Mouse (Mus musculus): ENCODE data around the gene Fam184b. TPM values are rescaled to one million over a fixed set of nuclear protein-coding genes. Genes with fewer than 3 reads are reported as not detected.

Gene Fam184b
- polyA plus RNA-seq (2014; fragmentation: Nextera tagmentation; extraction: Ambion mirVana) = 6.7 and 9.7 TPM in 2 replicates

DNA sequence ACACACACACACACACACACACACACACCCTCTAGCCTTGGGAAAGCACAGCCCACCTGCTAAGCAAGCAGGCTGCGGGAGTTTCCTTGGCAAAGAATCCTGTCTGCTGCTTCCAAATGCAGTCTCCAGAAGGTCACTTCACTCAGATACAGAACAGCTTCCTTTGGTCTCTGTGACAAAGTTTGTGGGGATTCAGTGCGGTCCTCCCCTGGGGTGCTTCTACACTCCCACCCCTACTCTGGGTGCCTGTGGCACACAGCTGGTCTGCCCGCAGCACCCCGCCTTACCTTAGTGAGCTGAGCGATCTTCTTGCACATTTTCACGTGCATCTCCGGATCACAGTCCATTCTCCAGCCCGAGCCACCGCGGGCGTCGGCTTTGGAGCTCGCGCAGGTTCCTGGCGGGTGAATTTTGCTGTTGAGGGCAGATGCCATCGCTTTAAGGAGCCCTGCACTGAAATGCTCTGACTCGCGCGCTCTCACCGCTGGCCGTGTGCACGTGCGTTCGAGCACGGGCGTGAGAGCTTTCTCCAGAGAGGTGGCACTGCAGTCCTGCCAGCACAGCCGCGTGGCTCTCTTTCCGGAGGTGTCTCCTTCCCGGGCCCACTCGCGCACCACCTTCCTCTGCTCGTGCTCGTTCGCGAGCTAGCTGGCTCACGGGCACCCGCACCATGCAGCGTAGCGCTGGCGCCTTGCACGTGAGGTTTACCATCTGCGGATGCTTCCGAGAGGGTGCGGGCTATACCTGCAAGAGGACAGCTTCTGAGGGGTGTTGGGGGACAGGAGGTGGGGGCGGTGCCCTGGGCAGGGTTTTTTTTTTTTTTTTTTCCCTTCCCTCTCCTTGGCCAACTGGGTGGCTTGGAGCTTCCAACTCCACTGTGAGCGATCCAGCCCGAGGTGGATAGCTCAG is at the start of gene Fam184b:
Fam184b (minus strand) TSS at position 809 of the 909 bp plus-strand sequence.
- Histone ChIP-seq H3K9ac (peak within 1 kb of the TSS; percentile 74), H3K4me2 (replicated peaks) (peak within 1 kb of the TSS; percentile 87), H3K4me1 (replicated peaks; ENCODE audit: control insufficient read depth, insufficient read depth, low read length) (peaks cover 7% of the 10 kb centered on the region), H3K27ac (peak within 1 kb of the TSS; percentile 67), H3K4me3 (replicated peaks; ENCODE audit: low read length) (peak within 1 kb of the TSS; percentile 54), H3K9me3 (ENCODE audit: control insufficient read depth, low read length) (no peaks in the 10 kb centered on the region), H3K36me3 (replicated peaks; ENCODE audit: control insufficient read depth, insufficient read depth) (no peaks in the 10 kb centered on the region), H3K27me3 (ENCODE audit: control insufficient read depth, insufficient read depth, low read length) (0 out of 2 replicates have a peak, but pooled peaks cover 2% of the 10 kb centered on the region)
- DNase-seq (ENCODE audit: low spot score) (peak; percentile 80), ATAC-seq (ENCODE audit: low FRiP score) (peak; percentile 97)
- WGBS = 1% methylated on average over 48 of the region's 48 CpGs

- Histone ChIP-seq H3K4me2 (replicated peaks) (no peak overlapping the region), H3K27me3 (ENCODE audit: control insufficient read depth, insufficient read depth, low read length) (no peaks in the 10 kb centered on the region), H3K36me3 (replicated peaks; ENCODE audit: control insufficient read depth, insufficient read depth) (no peaks in the 10 kb centered on the region), H3K9me3 (ENCODE audit: control insufficient read depth, low read length) (no peaks in the 10 kb centered on the region), H3K9ac (no peak overlapping the region), H3K27ac (no peak overlapping the region), H3K4me1 (replicated peaks; ENCODE audit: control insufficient read depth, insufficient read depth, low read length) (no peaks in the 10 kb centered on the region), H3K4me3 (replicated peaks; ENCODE audit: low read length) (no peak overlapping the region)
- ATAC-seq (ENCODE audit: low FRiP score) (no peak), DNase-seq (ENCODE audit: low spot score) (no peak)
- 89% methylated on average over 4 of the region's 4 CpGs for WGBS
These were observed 49.7 kb upstream of the Fam184b start for GRCm38 (mm10) chr5:45689152-45689551.

DNA sequence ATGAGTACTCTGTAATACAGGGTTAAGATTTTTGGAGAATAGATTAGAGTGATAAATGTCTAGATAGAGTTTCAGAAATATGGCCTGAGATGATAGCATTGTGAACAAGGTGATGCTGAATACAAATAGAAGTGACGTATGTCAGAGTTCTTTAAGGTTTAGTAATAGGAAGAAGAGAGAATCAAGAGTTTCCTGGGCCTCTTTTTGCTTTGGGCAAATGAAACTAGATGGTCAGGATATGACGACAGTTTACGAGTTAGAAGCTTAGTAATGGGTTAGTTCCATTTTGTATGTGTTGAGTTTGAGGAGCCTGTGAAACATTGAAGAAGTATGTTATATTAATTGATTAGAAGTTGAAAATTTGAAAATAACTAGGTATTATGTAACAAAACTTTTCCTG is 46.8 kb upstream of the Fam184b start:
- H3K4me2 ChIP-seq (replicated peaks) = no peak overlapping the region
- H3K27ac ChIP-seq = no peak overlapping the region
- H3K4me1 ChIP-seq (replicated peaks; ENCODE audit: control insufficient read depth, insufficient read depth, low read length) = no peaks in the 10 kb centered on the region
- 99% methylated on average over 3 of the region's 3 CpGs for WGBS
- DNase-seq (ENCODE audit: low spot score) = no peak
- ATAC-seq (ENCODE audit: low FRiP score) = no peak
- H3K36me3 ChIP-seq (replicated peaks; ENCODE audit: control insufficient read depth, insufficient read depth) = no peaks in the 10 kb centered on the region
- no peak overlapping the region for H3K4me3 ChIP-seq (replicated peaks; ENCODE audit: low read length)
- no peak overlapping the region for H3K9ac ChIP-seq
- H3K9me3 ChIP-seq (ENCODE audit: control insufficient read depth, low read length) = no peaks in the 10 kb centered on the region
- no peaks in the 10 kb centered on the region for H3K27me3 ChIP-seq (ENCODE audit: control insufficient read depth, insufficient read depth, low read length)

- ATAC-seq (ENCODE audit: low FRiP score) (no peak), DNase-seq (ENCODE audit: low spot score) (no peak)
- no peaks in the 10 kb centered on the region for H3K9me3 ChIP-seq (ENCODE audit: control insufficient read depth, low read length)
- H3K4me2 ChIP-seq (replicated peaks) = no peak overlapping the region
- H3K27me3 ChIP-seq (ENCODE audit: control insufficient read depth, insufficient read depth, low read length) = no peaks in the 10 kb centered on the region
- 92% methylated on average over 2 of the region's 2 CpGs for WGBS
- H3K9ac ChIP-seq = no peak overlapping the region
- H3K36me3 ChIP-seq (replicated peaks; ENCODE audit: control insufficient read depth, insufficient read depth) = no peaks in the 10 kb centered on the region
- H3K4me1 ChIP-seq (replicated peaks; ENCODE audit: control insufficient read depth, insufficient read depth, low read length) = no peaks in the 10 kb centered on the region
- no peak overlapping the region for H3K27ac ChIP-seq
- no peak overlapping the region for H3K4me3 ChIP-seq (replicated peaks; ENCODE audit: low read length)
These were observed 45.8 kb upstream of the Fam184b start for GRCm38 (mm10) chr5:45685243-45685642.

DNA sequence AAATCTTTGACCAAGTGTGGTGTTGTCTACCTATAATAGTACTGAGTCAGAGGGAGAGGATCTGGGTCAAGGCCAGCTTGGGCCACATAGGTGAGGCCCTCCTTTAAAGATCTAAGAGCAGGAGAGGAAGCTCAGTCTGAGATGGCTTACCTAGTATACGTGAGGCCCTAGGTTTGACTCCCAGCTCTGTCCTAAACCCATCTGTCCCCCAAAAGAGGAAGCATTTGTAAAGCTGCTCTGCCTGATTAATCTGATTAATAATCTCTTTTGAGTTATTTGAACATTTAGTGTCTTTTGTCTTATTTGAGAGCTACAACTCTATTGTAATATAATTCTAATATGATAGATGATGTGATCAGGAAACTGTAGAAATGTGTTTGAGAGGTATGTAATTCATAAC is 44.0 kb upstream of the Fam184b start:
- 89% methylated on average over 1 of the region's 1 CpGs for WGBS
- Histone ChIP-seq H3K9ac (no peak overlapping the region), H3K4me1 (replicated peaks; ENCODE audit: control insufficient read depth, insufficient read depth, low read length) (no peaks in the 10 kb centered on the region), H3K4me2 (replicated peaks) (no peak overlapping the region), H3K27ac (no peak overlapping the region), H3K36me3 (replicated peaks; ENCODE audit: control insufficient read depth, insufficient read depth) (no peaks in the 10 kb centered on the region), H3K9me3 (ENCODE audit: control insufficient read depth, low read length) (no peaks in the 10 kb centered on the region), H3K27me3 (ENCODE audit: control insufficient read depth, insufficient read depth, low read length) (no peaks in the 10 kb centered on the region), H3K4me3 (replicated peaks; ENCODE audit: low read length) (no peak overlapping the region)
- DNase-seq (ENCODE audit: low spot score) = no peak
- no peak for ATAC-seq (ENCODE audit: low FRiP score)

GRCm38 (mm10) chr5:45679955-45680354 is 40.5 kb upstream of the Fam184b start:
- no peaks in the 10 kb centered on the region for H3K36me3 ChIP-seq (replicated peaks; ENCODE audit: control insufficient read depth, insufficient read depth)

GRCm38 (mm10) chr5:45677639-45678038 is 38.2 kb upstream of the Fam184b start:
- WGBS = 89% methylated on average over 4 of the region's 4 CpGs
- Histone ChIP-seq H3K4me1 (replicated peaks; ENCODE audit: control insufficient read depth, insufficient read depth, low read length) (no peaks in the 10 kb centered on the region), H3K9me3 (ENCODE audit: control insufficient read depth, low read length) (no peaks in the 10 kb centered on the region), H3K4me3 (replicated peaks; ENCODE audit: low read length) (no peak overlapping the region), H3K27ac (no peak overlapping the region), H3K4me2 (replicated peaks) (no peak overlapping the region), H3K27me3 (ENCODE audit: control insufficient read depth, insufficient read depth, low read length) (no peaks in the 10 kb centered on the region), H3K9ac (no peak overlapping the region), H3K36me3 (replicated peaks; ENCODE audit: control insufficient read depth, insufficient read depth) (no peaks in the 10 kb centered on the region)
- DNase-seq (ENCODE audit: low spot score) (no peak), ATAC-seq (ENCODE audit: low FRiP score) (no peak)

More at GRCm38 (mm10) chr5:45679955-45680354, 40.5 kb upstream of the Fam184b start:
- H3K9me3 ChIP-seq (ENCODE audit: control insufficient read depth, low read length) = no peaks in the 10 kb centered on the region
- DNase-seq (ENCODE audit: low spot score) (no peak), ATAC-seq (ENCODE audit: low FRiP score) (no peak)
- no peaks in the 10 kb centered on the region for H3K27me3 ChIP-seq (ENCODE audit: control insufficient read depth, insufficient read depth, low read length)
- no peaks in the 10 kb centered on the region for H3K4me1 ChIP-seq (replicated peaks; ENCODE audit: control insufficient read depth, insufficient read depth, low read length)
- H3K4me2 ChIP-seq (replicated peaks) = no peak overlapping the region
- no peak overlapping the region for H3K9ac ChIP-seq
- no peak overlapping the region for H3K4me3 ChIP-seq (replicated peaks; ENCODE audit: low read length)
- H3K27ac ChIP-seq = no peak overlapping the region

- no peak overlapping the region for H3K27ac ChIP-seq
- no peaks in the 10 kb centered on the region for H3K9me3 ChIP-seq (ENCODE audit: control insufficient read depth, low read length)
- no peaks in the 10 kb centered on the region for H3K27me3 ChIP-seq (ENCODE audit: control insufficient read depth, insufficient read depth, low read length)
- H3K4me2 ChIP-seq (replicated peaks) = no peak overlapping the region
- H3K36me3 ChIP-seq (replicated peaks; ENCODE audit: control insufficient read depth, insufficient read depth) = no peaks in the 10 kb centered on the region
- WGBS = 96% methylated on average over 1 of the region's 1 CpGs
- H3K9ac ChIP-seq = no peak overlapping the region
- no peak for ATAC-seq (ENCODE audit: low FRiP score)
- H3K4me1 ChIP-seq (replicated peaks; ENCODE audit: control insufficient read depth, insufficient read depth, low read length) = no peaks in the 10 kb centered on the region
- no peak overlapping the region for H3K4me3 ChIP-seq (replicated peaks; ENCODE audit: low read length)
- no peak for DNase-seq (ENCODE audit: low spot score)
These were observed 35.6 kb upstream of the Fam184b start for GRCm38 (mm10) chr5:45675032-45675431.

- Histone ChIP-seq H3K4me2 (replicated peaks) (peak overlapping the region; percentile 81), H3K9ac (no peak overlapping the region), H3K9me3 (ENCODE audit: control insufficient read depth, low read length) (no peaks in the 10 kb centered on the region), H3K4me3 (replicated peaks; ENCODE audit: low read length) (peak overlapping the region; percentile 77; the same call in 1 of the 2 replicates), H3K36me3 (replicated peaks; ENCODE audit: control insufficient read depth, insufficient read depth) (no peaks in the 10 kb centered on the region), H3K27me3 (ENCODE audit: control insufficient read depth, insufficient read depth, low read length) (no peaks in the 10 kb centered on the region), H3K27ac (no peak overlapping the region), H3K4me1 (replicated peaks; ENCODE audit: control insufficient read depth, insufficient read depth, low read length) (peaks cover 6% of the 10 kb centered on the region)
- DNase-seq (ENCODE audit: low spot score) (no peak), ATAC-seq (ENCODE audit: low FRiP score) (no peak)
- WGBS = 55% methylated on average over 5 of the region's 5 CpGs
These were observed 31.6 kb upstream of the Fam184b start for GRCm38 (mm10) chr5:45670894-45671494.

All from hindbrain, embryonic 14.5 days (tissue).